Mouse (Mus musculus) intestine, embryonic 14.5 days (tissue): ENCODE results near the gene BC016579. TPM values are rescaled to one million over a fixed set of nuclear protein-coding genes. Genes with fewer than 3 reads are reported as not detected.

Source experiments
- ATAC-seq: fragments of 200-750 bp; cut with Nextera tagmentation; replicated peaks from 2 replicates; pipeline ENCODE4 v1.8.0; 2017; ENCODE audit warnings: low read depth, moderate number of reproducible peaks, moderate TSS enrichment, moderate library complexity; ENCODE audit not compliant: low FRiP score, low TSS enrichment
- DNase-seq: peaks from one replicate; pipeline ENCODE4 v3.0.0-alpha.2; 2018; ENCODE audit warnings: low spot score
- H3K27ac ChIP-seq: fragments of 300-500 bp; sonication (generic); 2 replicates; pipeline ENCODE4 v1.5.1; 2014; ENCODE audit warnings: low read depth, mild to moderate bottlenecking, control low read depth
- H3K27me3 ChIP-seq: fragments of 300-500 bp; sonication (generic); replicated peaks from 2 replicates; pipeline ENCODE4 v1.6.1; 2014; ENCODE audit warnings: low read length, control low read depth; ENCODE audit not compliant: control insufficient read depth, insufficient read depth
- H3K36me3 ChIP-seq: fragments of 300-500 bp; sonication (generic); 2 replicates; pipeline ENCODE4 v1.6.1; 2014; ENCODE audit warnings: low read length, control low read depth; ENCODE audit not compliant: control insufficient read depth, insufficient read depth
- H3K4me1 ChIP-seq: fragments of 300-500 bp; sonication (generic); replicated peaks from 2 replicates; pipeline ENCODE4 v1.6.1; 2014; ENCODE audit warnings: low read length, control low read depth, mixed read lengths; ENCODE audit not compliant: control insufficient read depth, insufficient read depth
- H3K4me2 ChIP-seq: fragments of 300-500 bp; sonication (generic); 2 replicates; pipeline ENCODE4 v1.6.1; 2014; ENCODE audit warnings: low read length
- H3K4me3 ChIP-seq: fragments of 300-500 bp; sonication (generic); 2 replicates; pipeline ENCODE4 v1.5.1; 2014; ENCODE audit warnings: low read depth, low read length, control low read depth, mixed read lengths
- H3K9ac ChIP-seq: fragments of 300-500 bp; sonication (generic); 2 replicates; pipeline ENCODE4 v1.6.1; 2014; ENCODE audit warnings: mild to moderate bottlenecking, low read length
- H3K9me3 ChIP-seq: fragments of 300-500 bp; sonication (generic); 2 replicates; pipeline ENCODE4 v1.6.1; 2016; ENCODE audit warnings: low read length, control low read depth; ENCODE audit not compliant: control insufficient read depth
- WGBS: fragments of 180-500 bp; shearing (Covaris S2); extraction: QIAGEN DNeasy Blood & Tissue Kit; methylation state at CpG from one replicate; pipeline ENCODE4 v1.1.7; 2014; 5-methylcytosine and 5-hydroxymethylcytosine counted together
- polyA plus RNA-seq: library from polyadenylated mRNA; unstranded; fragments of >200 nt; fragmentation: Nextera tagmentation; extraction: Ambion mirVana; gene quantifications from 2 replicates; pipeline ENCODE4 v1.2.1, GENCODE M21; 2014

BC016579 gene
- polyA plus RNA-seq, 1 experiment from 2014 or later, result 2.7 TPM

GRCm38 (mm10) chr16:45685295-45685694, 31.4 kb upstream of the BC016579 start:
- Histone ChIP-seq H3K4me1 (no peaks in the 10 kb centered on the region; the same call in 1 of the 2 replicates), H3K27me3 (no peaks in the 10 kb centered on the region), H3K9me3 (no peaks in the 10 kb centered on the region), H3K27ac (no peak overlapping the region), H3K4me2 (no peak overlapping the region), H3K36me3 (no peaks in the 10 kb centered on the region), H3K4me3 (no peak overlapping the region), H3K9ac (no peak overlapping the region)
- 65% methylated on average over 3 of the region's 3 CpGs for WGBS
- DNase-seq (no peak), ATAC-seq (no peak)

- Histone ChIP-seq H3K27ac (no peak overlapping the region), H3K4me1 (no peaks in the 10 kb centered on the region), H3K27me3 (no peaks in the 10 kb centered on the region), H3K4me3 (no peak overlapping the region), H3K9ac (no peak overlapping the region), H3K36me3 (no peaks in the 10 kb centered on the region), H3K9me3 (no peaks in the 10 kb centered on the region), H3K4me2 (no peak overlapping the region)
- ATAC-seq (no peak), DNase-seq (peak; percentile 84)
- 13% methylated on average over 8 of the region's 8 CpGs for WGBS
Observed at GRCm38 (mm10) chr16:45684815-45685214, 30.9 kb upstream of the BC016579 start.

- no peak for ATAC-seq
- no peak overlapping the region for H3K9ac ChIP-seq
- H3K4me1 ChIP-seq, result no peaks in the 10 kb centered on the region
- WGBS, result 28% methylated on average over 1 of the region's 1 CpGs
- H3K27me3 ChIP-seq, result no peaks in the 10 kb centered on the region
- no peak for DNase-seq
- H3K9me3 ChIP-seq, result no peaks in the 10 kb centered on the region
- H3K4me3 ChIP-seq, result no peak overlapping the region
- H3K4me2 ChIP-seq, result no peak overlapping the region
- no peak overlapping the region for H3K27ac ChIP-seq
- H3K36me3 ChIP-seq, result no peaks in the 10 kb centered on the region
Observed at GRCm38 (mm10) chr16:45676462-45676861, 22.6 kb upstream of the BC016579 start.

- Histone ChIP-seq H3K27me3 (no peaks in the 10 kb centered on the region), H3K9me3 (no peaks in the 10 kb centered on the region), H3K4me2 (no peak overlapping the region), H3K27ac (no peak overlapping the region), H3K36me3 (no peaks in the 10 kb centered on the region), H3K9ac (no peak overlapping the region), H3K4me1 (no peaks in the 10 kb centered on the region), H3K4me3 (no peak overlapping the region)
- no peak for ATAC-seq
- 71% methylated on average over 4 of the region's 4 CpGs for WGBS
- no peak for DNase-seq
Observed at GRCm38 (mm10) chr16:45670005-45670404, 16.1 kb upstream of the BC016579 start.

GRCm38 (mm10) chr16:45668178-45668577, 14.3 kb upstream of the BC016579 start:
- no peak overlapping the region for H3K4me2 ChIP-seq
- H3K4me3 ChIP-seq, result no peak overlapping the region
- DNase-seq (no peak), ATAC-seq (no peak)
- no peak overlapping the region for H3K9ac ChIP-seq
- no peaks in the 10 kb centered on the region for H3K36me3 ChIP-seq
- H3K9me3 ChIP-seq, result no peaks in the 10 kb centered on the region
- H3K4me1 ChIP-seq, result no peaks in the 10 kb centered on the region
- H3K27me3 ChIP-seq, result no peaks in the 10 kb centered on the region
- 66% methylated on average over 3 of the region's 3 CpGs for WGBS
- H3K27ac ChIP-seq, result no peak overlapping the region

- 69% methylated on average over 2 of the region's 2 CpGs for WGBS
- H3K36me3 ChIP-seq, result no peaks in the 10 kb centered on the region
- ATAC-seq (no peak), DNase-seq (no peak)
- H3K4me3 ChIP-seq, result no peak overlapping the region
- H3K27ac ChIP-seq, result no peak overlapping the region
- H3K9me3 ChIP-seq, result no peaks in the 10 kb centered on the region
- H3K4me1 ChIP-seq, result no peaks in the 10 kb centered on the region
- no peaks in the 10 kb centered on the region for H3K27me3 ChIP-seq
- H3K4me2 ChIP-seq, result no peak overlapping the region
- H3K9ac ChIP-seq, result no peak overlapping the region
Observed at GRCm38 (mm10) chr16:45666136-45666535, 12.3 kb upstream of the BC016579 start.

- DNase-seq (no peak), ATAC-seq (no peak)
- H3K36me3 ChIP-seq, result no peaks in the 10 kb centered on the region
- H3K27ac ChIP-seq, result no peak overlapping the region
- H3K4me2 ChIP-seq, result no peak overlapping the region
- no peaks in the 10 kb centered on the region for H3K27me3 ChIP-seq
- no peak overlapping the region for H3K9ac ChIP-seq
- H3K9me3 ChIP-seq, result no peaks in the 10 kb centered on the region
- H3K4me3 ChIP-seq, result no peak overlapping the region
- H3K4me1 ChIP-seq, result no peaks in the 10 kb centered on the region
Observed at GRCm38 (mm10) chr16:45662381-45662780, 8.5 kb upstream of the BC016579 start.

- Histone ChIP-seq H3K9ac (no peak overlapping the region), H3K27ac (no peak overlapping the region), H3K4me2 (no peak overlapping the region), H3K4me3 (no peak overlapping the region), H3K36me3 (no peaks in the 10 kb centered on the region), H3K27me3 (no peaks in the 10 kb centered on the region), H3K4me1 (no peaks in the 10 kb centered on the region), H3K9me3 (no peaks in the 10 kb centered on the region)
- 86% methylated on average over 4 of the region's 4 CpGs for WGBS
- no peak for ATAC-seq
- no peak for DNase-seq
Observed at GRCm38 (mm10) chr16:45659596-45659995, 5.7 kb upstream of the BC016579 start.

GRCm38 (mm10) chr16:45658248-45658647, 4.4 kb upstream of the BC016579 start:
- 65% methylated on average over 1 of the region's 1 CpGs for WGBS
- no peaks in the 10 kb centered on the region for H3K36me3 ChIP-seq
- no peaks in the 10 kb centered on the region for H3K27me3 ChIP-seq
- H3K9ac ChIP-seq, result no peak overlapping the region
- no peak for ATAC-seq
- no peaks in the 10 kb centered on the region; the same call in 1 of the 2 replicates for H3K4me1 ChIP-seq
- H3K9me3 ChIP-seq, result no peaks in the 10 kb centered on the region
- H3K27ac ChIP-seq, result no peak overlapping the region
- H3K4me2 ChIP-seq, result no peak overlapping the region
- H3K4me3 ChIP-seq, result no peak overlapping the region
- no peak for DNase-seq
